Mouse (Mus musculus) kidney, embryonic 14.5 days (tissue): ENCODE data around the gene 4933412E24Rik. TPM values are rescaled to one million over a fixed set of nuclear protein-coding genes. Genes with fewer than 3 reads are reported as not detected.

Experiments
- ATAC-seq: fragments of 200-750 bp; cut with Nextera tagmentation; 2 replicates; pipeline ENCODE4 v1.8.0; 2017; ENCODE audit warnings: moderate number of reproducible peaks, mild to moderate bottlenecking, moderate TSS enrichment, moderate library complexity; ENCODE audit not compliant: low FRiP score, low TSS enrichment
- H3K27ac ChIP-seq: fragments of 300-500 bp; sonication (generic); 2 replicates; pipeline ENCODE4 v1.5.1; 2014; ENCODE audit warnings: low read depth, mild to moderate bottlenecking, low read length, moderate library complexity, mixed read lengths
- H3K27me3 ChIP-seq: fragments of 300-500 bp; sonication (generic); 2 replicates; pipeline ENCODE4 v1.6.1; 2014; ENCODE audit warnings: mild to moderate bottlenecking, low read length; ENCODE audit not compliant: control insufficient read depth, insufficient read depth
- H3K36me3 ChIP-seq: fragments of 300-500 bp; sonication (generic); 2 replicates; pipeline ENCODE4 v1.6.1; 2014; ENCODE audit warnings: low read length, mixed read lengths; ENCODE audit not compliant: control insufficient read depth, insufficient read depth
- H3K4me1 ChIP-seq: fragments of 300-500 bp; sonication (generic); 2 replicates; pipeline ENCODE4 v1.6.1; 2014; ENCODE audit warnings: low read length, mixed read lengths; ENCODE audit not compliant: control insufficient read depth, insufficient read depth
- H3K4me2 ChIP-seq: fragments of 300-500 bp; sonication (generic); replicated peaks from 2 replicates; pipeline ENCODE4 v1.6.1; 2014; ENCODE audit warnings: low read depth, mild to moderate bottlenecking, low read length
- H3K4me3 ChIP-seq: fragments of 300-500 bp; sonication (generic); 2 replicates; pipeline ENCODE4 v1.5.1; 2014; ENCODE audit warnings: mild to moderate bottlenecking, low read length
- H3K9ac ChIP-seq: fragments of 300-500 bp; sonication (generic); 2 replicates; pipeline ENCODE4 v1.6.1; 2014; ENCODE audit warnings: low read depth, mild to moderate bottlenecking, low read length, moderate library complexity
- H3K9me3 ChIP-seq: fragments of 300-500 bp; sonication (generic); 2 replicates; pipeline ENCODE4 v1.6.1; 2016; ENCODE audit warnings: low read length; ENCODE audit not compliant: control insufficient read depth
- WGBS: fragments of 180-500 bp; shearing (Covaris S2); extraction: QIAGEN DNeasy Blood & Tissue Kit; methylation state at CpG from one replicate; pipeline ENCODE4 v1.1.7; 2014; 5-methylcytosine and 5-hydroxymethylcytosine counted together
- polyA plus RNA-seq: library from polyadenylated mRNA; unstranded; fragments of >200 nt; fragmentation: Nextera tagmentation; extraction: Ambion mirVana; gene quantifications from 2 replicates; pipeline ENCODE4 v1.2.1, GENCODE M21; 2014

The 4933412E24Rik gene
- polyA plus RNA-seq, result not detected in 2 replicates

DNA sequence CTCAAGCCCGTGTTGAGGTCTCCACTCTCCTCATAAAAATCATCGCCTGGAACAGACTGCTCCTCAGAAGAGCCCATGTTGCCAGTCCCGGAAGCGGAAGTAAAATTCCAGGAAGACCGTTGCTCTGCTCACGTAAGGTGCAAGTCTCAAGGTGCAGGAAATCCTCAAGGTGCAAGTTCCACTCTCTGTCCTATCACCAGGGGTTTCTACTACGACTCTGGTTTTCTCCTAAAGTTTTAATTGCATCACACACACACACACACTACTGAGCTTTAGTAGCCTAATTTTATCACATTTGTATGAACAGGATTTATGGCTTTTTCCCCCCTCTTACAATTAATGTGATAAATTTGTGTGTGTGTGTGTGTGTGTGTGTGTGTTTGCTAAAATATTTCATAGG lies at the start of gene 4933412E24Rik:
TSS of gene 4933412E24Rik (minus strand) at position 101 of the 400 bp plus-strand sequence.
- H3K4me1 ChIP-seq, result no peaks in the 10 kb centered on the region
- ATAC-seq, result no peak
- H3K4me2 ChIP-seq, result no peak within 1 kb of the TSS
- no peak within 1 kb of the TSS for H3K27ac ChIP-seq
- 84% methylated on average over 7 of the region's 7 CpGs for WGBS
- H3K9me3 ChIP-seq, result no peaks in the 10 kb centered on the region
- no peaks in the 10 kb centered on the region for H3K27me3 ChIP-seq
- no peak within 1 kb of the TSS for H3K4me3 ChIP-seq
- H3K36me3 ChIP-seq, result no peaks in the 10 kb centered on the region
- H3K9ac ChIP-seq, result no peak within 1 kb of the TSS

DNA sequence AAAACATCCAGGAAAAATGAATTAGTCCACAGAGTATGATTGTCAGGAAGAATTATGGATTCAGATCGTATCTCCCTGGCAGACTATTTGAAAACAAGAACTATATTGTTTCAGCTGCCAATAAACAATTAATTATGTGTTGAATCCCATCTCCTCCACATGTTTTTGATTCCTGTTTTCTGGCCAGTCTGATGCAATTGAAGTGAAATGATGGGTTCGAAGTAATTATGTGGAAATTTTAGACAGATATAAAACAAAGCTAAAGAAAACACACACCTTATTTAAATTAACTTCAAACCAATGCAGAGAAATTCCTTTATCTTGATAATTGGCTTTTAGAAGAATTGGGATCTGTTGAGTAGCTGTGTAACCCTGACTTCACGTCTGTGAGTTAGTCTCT lies 14.3 kb upstream of the 4933412E24Rik start:
- H3K9me3 ChIP-seq, result no peaks in the 10 kb centered on the region
- 49% methylated on average over 3 of the region's 3 CpGs for WGBS
- H3K4me1 ChIP-seq, result no peaks in the 10 kb centered on the region
- H3K4me2 ChIP-seq, result no peak overlapping the region
- H3K36me3 ChIP-seq, result no peaks in the 10 kb centered on the region
- no peak overlapping the region for H3K27ac ChIP-seq
- H3K9ac ChIP-seq, result no peak overlapping the region
- no peak for ATAC-seq
- H3K4me3 ChIP-seq, result no peak overlapping the region
- H3K27me3 ChIP-seq, result no peaks in the 10 kb centered on the region

DNA sequence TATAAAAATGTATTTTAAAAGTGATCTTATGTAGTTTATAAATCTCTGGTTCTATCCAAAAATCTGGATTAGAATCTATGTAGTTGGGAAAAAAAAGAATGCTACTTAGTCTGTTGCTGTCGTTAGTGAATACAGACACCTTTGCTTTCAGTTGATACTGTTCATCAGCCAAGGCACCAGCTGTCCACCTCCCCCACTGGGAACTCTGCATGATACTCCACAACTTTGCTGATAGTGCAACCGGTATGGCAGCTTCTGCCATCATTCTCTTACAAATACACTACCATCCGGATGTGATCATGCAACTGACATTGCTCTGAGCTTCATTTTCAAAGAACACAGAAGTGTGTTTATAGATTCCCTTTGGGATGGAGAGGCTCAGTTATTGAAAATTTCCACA lies 4.8 kb upstream of the 4933412E24Rik start:
- no peak overlapping the region for H3K4me2 ChIP-seq
- no peak for ATAC-seq
- H3K4me3 ChIP-seq, result no peak overlapping the region
- H3K36me3 ChIP-seq, result no peaks in the 10 kb centered on the region
- no peaks in the 10 kb centered on the region for H3K4me1 ChIP-seq
- no peaks in the 10 kb centered on the region for H3K9me3 ChIP-seq
- H3K27me3 ChIP-seq, result no peaks in the 10 kb centered on the region
- no peak overlapping the region for H3K27ac ChIP-seq
- no peak overlapping the region for H3K9ac ChIP-seq
- WGBS, result 59% methylated on average over 3 of the region's 3 CpGs

DNA sequence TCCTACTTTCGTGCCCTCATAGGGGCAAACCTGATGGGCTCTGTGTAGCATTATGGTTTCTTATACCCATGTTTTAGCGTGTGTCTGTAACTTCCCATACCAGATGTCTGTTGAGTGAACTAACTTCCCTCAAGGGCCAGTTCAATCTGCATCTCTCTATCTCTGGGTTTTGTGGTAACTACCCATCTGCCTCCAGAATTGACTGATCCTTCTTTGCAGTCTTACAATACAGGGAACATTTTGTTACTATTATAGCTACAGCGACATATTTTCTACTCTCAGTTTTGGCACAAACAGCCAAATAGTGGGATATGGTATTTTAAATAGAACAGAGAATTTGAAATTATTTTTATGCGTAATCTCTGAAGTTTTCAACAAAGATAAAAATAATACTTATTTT lies 6.2 kb downstream of the 4933412E24Rik start:
- H3K27ac ChIP-seq, result no peak overlapping the region
- no peak overlapping the region for H3K9ac ChIP-seq
- no peak for ATAC-seq

DNA sequence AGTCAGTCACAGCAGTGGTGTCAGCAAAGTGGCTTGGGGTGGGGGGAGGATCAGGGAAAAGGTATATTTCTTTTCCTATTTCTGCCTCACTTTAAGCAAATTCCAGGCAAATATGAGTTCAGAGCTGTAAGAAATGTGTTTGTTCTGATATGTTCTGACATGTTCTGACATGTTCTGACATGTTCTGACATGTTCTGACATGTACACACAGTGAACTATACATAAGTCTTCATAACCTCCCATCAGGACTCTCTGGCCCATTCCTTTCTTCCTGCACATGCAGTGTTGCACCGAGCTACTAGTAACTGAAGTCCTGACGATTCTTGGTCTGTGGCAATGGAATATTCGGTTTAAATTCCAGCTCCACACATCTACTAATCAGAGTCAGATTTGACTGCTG lies 6.8 kb downstream of the 4933412E24Rik start:
- no peak overlapping the region for H3K4me2 ChIP-seq
- no peak overlapping the region for H3K27ac ChIP-seq
- no peaks in the 10 kb centered on the region for H3K36me3 ChIP-seq
- no peak for ATAC-seq
- 87% methylated on average over 3 of the region's 3 CpGs for WGBS
- H3K9ac ChIP-seq, result no peak overlapping the region
- H3K27me3 ChIP-seq, result no peaks in the 10 kb centered on the region
- no peak overlapping the region for H3K4me3 ChIP-seq
- H3K4me1 ChIP-seq, result no peaks in the 10 kb centered on the region
- H3K9me3 ChIP-seq, result no peaks in the 10 kb centered on the region

More for the DNA sequence above, 6.2 kb downstream of the 4933412E24Rik start:
- Histone ChIP-seq H3K4me1 (no peaks in the 10 kb centered on the region), H3K9me3 (no peaks in the 10 kb centered on the region), H3K36me3 (no peaks in the 10 kb centered on the region), H3K4me3 (no peak overlapping the region), H3K4me2 (no peak overlapping the region), H3K27me3 (no peaks in the 10 kb centered on the region)
- WGBS, result 92% methylated on average over 4 of the region's 4 CpGs

DNA sequence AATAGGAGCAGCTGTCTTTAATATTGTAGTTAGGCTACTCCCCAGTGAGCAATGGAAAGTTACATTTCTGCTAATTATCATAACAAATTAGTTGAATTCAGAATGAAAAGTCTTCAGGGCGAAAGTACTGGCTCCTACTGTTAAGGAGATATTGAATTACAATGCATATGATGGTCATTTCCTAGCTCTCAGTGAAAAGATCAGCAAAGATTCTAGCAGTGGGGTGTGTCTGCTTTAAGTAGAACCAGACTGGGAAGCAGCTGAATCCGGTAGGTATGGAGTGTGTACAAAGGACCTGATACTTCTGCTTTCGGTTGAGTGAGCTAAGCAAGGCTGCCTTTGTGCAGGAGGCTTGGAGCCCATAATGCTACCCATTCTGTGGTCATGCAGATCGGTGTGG lies 32.6 kb downstream of the 4933412E24Rik start:
- Histone ChIP-seq H3K9me3 (no peaks in the 10 kb centered on the region), H3K36me3 (no peaks in the 10 kb centered on the region), H3K9ac (no peak overlapping the region), H3K27me3 (no peaks in the 10 kb centered on the region), H3K4me1 (no peaks in the 10 kb centered on the region), H3K27ac (no peak overlapping the region), H3K4me2 (no peak overlapping the region), H3K4me3 (no peak overlapping the region)
- no peak for ATAC-seq
- 67% methylated on average over 4 of the region's 4 CpGs for WGBS

DNA sequence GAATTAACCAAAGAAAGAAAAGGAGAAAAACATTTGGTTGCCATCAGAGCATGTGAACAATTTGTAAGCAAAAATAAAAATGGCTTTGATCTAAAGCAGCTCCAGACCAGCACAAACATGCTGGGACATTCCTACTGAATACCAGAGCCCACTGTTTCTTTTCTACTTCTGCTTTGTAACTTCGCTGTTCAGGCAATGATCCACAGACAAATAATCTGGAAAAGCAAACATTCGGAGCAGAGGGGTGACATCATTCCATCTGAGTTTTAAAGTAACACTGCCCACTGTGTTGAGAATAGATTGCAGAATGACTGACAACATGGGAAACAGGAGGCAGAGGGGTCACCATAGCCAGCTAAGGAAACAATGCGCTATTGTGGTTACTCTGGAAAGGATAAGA lies 41.1 kb downstream of the 4933412E24Rik start:
- no peak overlapping the region for H3K4me2 ChIP-seq
- H3K27me3 ChIP-seq, result no peaks in the 10 kb centered on the region
- H3K9me3 ChIP-seq, result no peaks in the 10 kb centered on the region
- 44% methylated on average over 3 of the region's 3 CpGs for WGBS
- no peak for ATAC-seq
- no peak overlapping the region for H3K27ac ChIP-seq
- H3K4me3 ChIP-seq, result no peak overlapping the region
- no peaks in the 10 kb centered on the region for H3K36me3 ChIP-seq
- H3K4me1 ChIP-seq, result no peaks in the 10 kb centered on the region
- H3K9ac ChIP-seq, result no peak overlapping the region

DNA sequence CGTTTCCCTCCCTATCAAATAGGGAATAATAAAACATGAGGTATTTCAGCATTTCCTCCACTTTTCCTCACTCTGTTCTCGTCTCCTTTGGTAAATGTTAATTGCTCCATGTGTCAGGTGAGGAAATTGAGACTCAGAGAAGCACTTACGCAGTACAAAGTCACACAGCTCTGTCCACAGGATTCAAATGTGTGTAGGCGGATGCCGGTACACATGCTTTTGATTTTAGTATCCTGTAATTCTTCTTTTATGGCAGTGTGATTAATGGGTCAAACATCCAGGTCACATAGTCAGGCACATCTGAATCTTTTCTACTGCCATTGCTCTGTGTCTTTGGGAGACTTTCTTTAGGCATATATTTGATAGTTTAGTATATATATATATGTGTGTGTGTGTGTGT lies 41.8 kb downstream of the 4933412E24Rik start:
- H3K36me3 ChIP-seq, result no peaks in the 10 kb centered on the region
- H3K27ac ChIP-seq, result no peak overlapping the region
- no peak overlapping the region for H3K9ac ChIP-seq
- 48% methylated on average over 5 of the region's 5 CpGs for WGBS
- H3K4me1 ChIP-seq, result no peaks in the 10 kb centered on the region
- H3K4me3 ChIP-seq, result no peak overlapping the region
- ATAC-seq, result no peak
- H3K4me2 ChIP-seq, result no peak overlapping the region
- no peaks in the 10 kb centered on the region for H3K27me3 ChIP-seq
- no peaks in the 10 kb centered on the region for H3K9me3 ChIP-seq

DNA sequence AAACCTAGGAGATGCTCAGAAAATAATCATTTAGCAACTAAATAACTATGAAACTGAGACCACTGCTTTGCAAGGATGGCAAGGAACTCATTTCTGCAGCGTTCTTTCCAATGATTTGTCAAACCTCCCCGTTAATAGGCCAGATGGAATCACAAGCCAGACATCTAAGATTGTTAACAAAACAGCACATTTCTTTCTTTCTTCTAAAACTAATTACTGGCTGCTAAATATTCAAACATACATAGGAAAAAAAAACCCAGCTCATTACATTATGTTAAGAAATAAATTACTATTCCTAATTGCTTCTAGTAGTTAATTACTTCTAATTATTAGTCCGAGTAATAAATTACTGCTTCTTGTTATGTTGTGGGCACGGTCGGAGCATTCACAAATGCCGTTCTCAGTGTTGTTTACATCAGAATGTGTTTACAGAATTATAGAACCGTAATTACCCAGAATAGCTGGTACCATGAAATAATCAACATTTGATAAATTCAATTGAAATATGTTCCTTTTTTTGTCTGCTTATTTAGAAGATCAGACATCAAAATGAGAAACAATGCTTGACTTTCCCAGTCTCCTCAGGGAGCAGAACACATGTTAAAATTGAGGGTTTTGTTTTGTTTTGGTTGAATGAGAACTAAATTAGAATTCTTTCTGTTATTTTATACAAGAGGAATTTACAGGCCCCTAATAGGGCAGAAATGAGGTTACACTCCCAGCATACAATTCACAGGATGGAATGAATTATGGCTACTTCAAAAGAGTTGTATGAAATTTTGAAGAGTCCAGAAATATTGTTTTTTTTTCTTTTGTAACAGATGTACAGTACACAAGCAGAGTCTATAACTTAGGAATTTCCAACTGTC lies 42.5 kb downstream of the 4933412E24Rik start:
- Histone ChIP-seq H3K27me3 (no peaks in the 10 kb centered on the region), H3K4me3 (no peak overlapping the region), H3K9ac (no peak overlapping the region), H3K4me1 (no peaks in the 10 kb centered on the region), H3K27ac (no peak overlapping the region), H3K4me2 (no peak overlapping the region), H3K9me3 (no peaks in the 10 kb centered on the region), H3K36me3 (no peaks in the 10 kb centered on the region)
- ATAC-seq, result no peak
- 75% methylated on average over 7 of the region's 7 CpGs for WGBS
